Mouse (Mus musculus) lung, adult 2 months (tissue): ENCODE measurements around the gene Gucy2d.

Experiments used
- CTCF ChIP-seq: fragments of 200-500 bp; IDR thresholded peaks from 2 replicates; pipeline ENCODE4 v1.5.1; 2011; ENCODE audit warnings: mild to moderate bottlenecking, low read length, control low read depth; ENCODE audit not compliant: insufficient read depth
- POLR2A ChIP-seq: fragments of 200-500 bp; IDR thresholded peaks from 2 replicates; pipeline ENCODE4 v1.6.1; 2011; ENCODE audit warnings: low read depth, mild to moderate bottlenecking, control low read depth, low read length, borderline replicate concordance; ENCODE audit errors: extremely low read depth

GRCm38 (mm10) chr7:98498101-98498500 lies 57.9 kb downstream of the Gucy2d start:
- TF ChIP-seq POLR2A = no peak
- TF ChIP-seq CTCF = no peak
